Mouse (Mus musculus) forebrain, embryonic 10.5 days (tissue): ENCODE measurements around the gene Cacng1. TPM values are rescaled to one million over a fixed set of nuclear protein-coding genes. Genes with fewer than 3 reads are reported as not detected.
A peak's percentile ranks its signal among the peaks of the same experiment; 100 is the strongest.

Source experiments
- DNase-seq: peaks from one replicate; pipeline ENCODE4 v3.0.0-alpha.2; 2017; ENCODE audit warnings: low spot score; ENCODE audit errors: extremely low spot score
- H3K27ac ChIP-seq: fragments of 300-500 bp; sonication (generic); 2 replicates; pipeline ENCODE4 v1.5.1; 2016; ENCODE audit warnings: mild to moderate bottlenecking
- H3K27me3 ChIP-seq: fragments of 300-500 bp; sonication (generic); 2 replicates; pipeline ENCODE4 v1.6.1; 2016; ENCODE audit warnings: mild to moderate bottlenecking; ENCODE audit not compliant: poor library complexity, severe bottlenecking
- H3K36me3 ChIP-seq: fragments of 300-500 bp; sonication (generic); replicated peaks from 2 replicates; pipeline ENCODE4 v1.6.1; 2016; ENCODE audit warnings: mild to moderate bottlenecking, moderate library complexity
- H3K4me1 ChIP-seq: fragments of 300-500 bp; sonication (generic); 2 replicates; pipeline ENCODE4 v1.6.1; 2016
- H3K4me3 ChIP-seq: fragments of 300-500 bp; sonication (generic); 2 replicates; pipeline ENCODE4 v1.5.1; 2016; ENCODE audit warnings: mild to moderate bottlenecking, moderate library complexity
- H3K9me3 ChIP-seq: fragments of 300-500 bp; sonication (generic); 2 replicates; pipeline ENCODE4 v1.6.1; 2016; ENCODE audit warnings: mild to moderate bottlenecking, moderate library complexity
- WGBS: fragments of 180-500 bp; shearing (Covaris S2); methylation state at CpG from one replicate; pipeline ENCODE4 v1.1.7; 2016; 5-methylcytosine and 5-hydroxymethylcytosine counted together
- polyA plus RNA-seq: library from polyadenylated mRNA; unstranded; fragments of >200 nt; fragmentation: Nextera tagmentation; extraction: Ambion mirVana; gene quantifications from 2 replicates; pipeline ENCODE4 v1.2.1, GENCODE M21; 2016

Cacng1 gene
- polyA plus RNA-seq, result 0.16 TPM in 1 of 2 replicates, not detected in the other

DNA sequence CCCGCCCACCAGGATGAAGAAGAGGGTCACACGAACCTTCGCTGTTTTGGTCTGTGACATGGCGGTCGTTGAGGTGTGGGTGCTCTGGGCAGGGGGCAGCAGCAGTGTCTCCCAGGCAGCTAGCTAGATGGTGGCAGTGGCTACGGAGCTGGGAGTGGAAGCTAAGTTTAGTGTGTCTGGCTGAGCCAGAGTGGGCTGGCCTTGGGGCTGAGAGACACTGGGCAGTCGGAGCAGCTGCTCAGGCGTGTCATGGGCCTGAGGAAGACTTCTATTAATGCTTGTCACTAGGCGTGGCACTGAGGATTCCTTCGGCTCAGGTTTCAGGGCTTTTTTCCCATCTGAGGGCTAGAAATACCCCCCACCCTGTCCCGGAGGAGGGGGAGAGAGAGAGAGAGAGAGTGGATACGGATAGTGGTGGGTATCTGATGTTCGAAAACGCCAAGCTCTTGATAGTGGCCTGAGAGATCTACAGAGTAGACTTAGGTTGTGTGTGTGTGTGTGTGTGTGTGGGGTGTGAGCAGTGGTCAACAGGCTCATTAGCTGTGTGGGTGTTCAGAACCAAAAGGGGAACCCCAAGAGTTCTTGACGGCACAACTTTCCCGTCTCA lies at the start of gene Cacng1:
Gene Cacng1 (minus strand): TSS at position 191 of the 607 bp plus-strand sequence.
- WGBS, result 81% methylated on average over 16 of the region's 16 CpGs
- Histone ChIP-seq H3K4me3 (no peak within 1 kb of the TSS), H3K9me3 (no peaks in the 10 kb centered on the region; the same call in 1 of the 2 replicates), H3K27ac (no peak within 1 kb of the TSS), H3K27me3 (no peaks in the 10 kb centered on the region), H3K36me3 (no peaks in the 10 kb centered on the region), H3K4me1 (peaks cover 8% of the 10 kb centered on the region; the same call in 1 of the 2 replicates)
- no peak for DNase-seq

DNA sequence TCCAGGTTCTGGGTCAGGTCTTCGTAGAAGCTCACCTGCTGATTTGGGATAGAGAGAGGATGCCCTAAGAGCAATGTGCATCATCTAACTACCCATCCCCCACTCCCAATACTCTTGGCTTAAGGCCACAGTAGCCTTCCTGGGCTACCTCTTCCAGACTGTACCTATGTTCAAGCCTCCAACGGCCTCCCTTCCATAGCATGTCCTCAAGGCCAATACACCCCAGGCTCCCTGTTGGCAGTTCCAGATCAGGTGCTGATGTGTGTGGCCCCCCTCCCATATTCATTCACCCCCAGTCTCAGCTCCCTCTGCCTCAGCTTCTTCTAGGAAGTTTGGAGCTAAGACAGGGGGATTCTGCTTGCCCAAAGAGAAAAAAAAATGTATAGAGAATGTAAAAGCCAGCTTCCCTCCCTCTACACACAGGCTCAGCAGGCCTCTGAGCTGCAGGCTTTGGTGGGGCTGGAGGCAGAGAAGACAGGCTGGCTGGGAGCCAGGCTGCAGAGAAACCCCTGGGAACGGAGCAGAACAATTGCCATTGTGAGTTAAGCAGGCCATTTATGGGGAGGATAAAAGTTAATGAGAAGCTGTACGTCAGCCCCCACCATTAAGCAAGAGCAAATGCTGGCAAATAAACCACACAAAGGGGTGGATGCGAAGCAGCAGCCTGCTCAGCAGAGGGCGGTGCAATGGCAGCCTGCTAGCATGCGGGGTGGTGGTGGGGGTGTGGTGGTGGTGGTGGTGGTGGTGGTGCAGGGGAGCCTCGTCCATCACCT lies 46.6 kb upstream of the Cacng1 start:
- peak; percentile 50 for DNase-seq
- H3K36me3 ChIP-seq, result peaks cover 2% of the 10 kb centered on the region; the same call in 1 of the 2 replicates
- H3K27me3 ChIP-seq, result peaks cover 12% of the 10 kb centered on the region; the same call in 1 of the 2 replicates
- 20% methylated on average over 8 of the region's 8 CpGs for WGBS
- peak overlapping the region; percentile 79 for H3K27ac ChIP-seq
- H3K4me1 ChIP-seq, result peaks cover 71% of the 10 kb centered on the region
- H3K4me3 ChIP-seq, result peak overlapping the region; percentile 5; the same call in 1 of the 2 replicates
- H3K9me3 ChIP-seq, result no peaks in the 10 kb centered on the region

DNA sequence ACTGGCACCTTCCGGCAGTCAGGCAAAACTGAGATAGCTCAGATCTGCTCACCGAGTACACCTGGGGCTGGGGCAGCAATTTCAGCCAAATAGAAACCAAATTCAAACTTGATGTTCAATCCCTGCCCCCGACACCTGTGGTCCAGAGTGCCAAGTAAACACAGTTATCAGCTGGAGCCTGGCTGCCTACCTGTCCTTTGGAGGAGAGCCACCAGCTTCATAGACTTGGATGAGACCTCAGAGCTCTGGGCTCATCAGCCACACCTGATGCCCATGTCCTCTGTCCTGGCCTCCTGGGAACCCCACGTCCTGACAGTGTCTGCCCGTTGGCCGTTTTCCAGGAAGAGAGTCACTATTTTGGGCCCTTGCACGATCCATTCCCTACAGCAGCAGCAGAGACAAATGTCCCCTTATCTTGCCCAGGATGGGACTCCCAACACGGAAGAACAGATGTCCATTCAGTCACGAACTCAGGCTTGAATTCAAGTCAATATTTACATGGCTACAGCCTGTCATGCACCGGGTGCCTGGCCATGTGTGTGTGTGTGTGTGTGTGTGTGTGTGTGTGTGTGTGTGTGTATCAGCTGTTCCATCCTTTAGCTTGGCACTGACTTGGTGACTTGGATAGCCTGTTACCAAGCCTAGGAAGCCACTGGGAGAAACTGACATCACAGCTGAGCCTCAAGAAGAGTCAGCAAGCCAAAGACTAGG lies 45.6 kb upstream of the Cacng1 start:
- peak overlapping the region; percentile 79 for H3K27ac ChIP-seq

DNA sequence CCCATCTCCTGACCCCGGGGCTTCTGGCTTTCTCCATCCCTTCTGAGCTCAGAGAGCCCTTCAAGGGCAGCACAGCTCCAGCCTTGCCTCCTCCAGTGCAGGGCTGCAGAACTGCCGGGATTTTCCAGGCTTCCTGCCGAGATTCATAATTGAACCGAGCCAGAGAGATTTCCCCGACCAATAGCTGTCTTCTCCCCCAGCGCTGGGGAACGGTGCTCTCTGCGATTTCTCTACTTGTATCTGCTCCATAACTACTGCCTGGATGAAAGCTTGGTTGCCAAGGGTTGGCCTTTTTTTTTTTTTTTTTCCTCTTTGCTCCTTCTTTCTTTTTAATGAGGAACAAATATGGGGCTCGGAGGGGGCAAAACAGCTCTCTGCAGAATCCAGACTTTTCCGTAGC lies 43.7 kb upstream of the Cacng1 start:
- DNase-seq, result no peak
- Histone ChIP-seq H3K4me1 (peaks cover 53% of the 10 kb centered on the region), H3K4me3 (no peak overlapping the region), H3K27ac (peak overlapping the region; percentile 60), H3K27me3 (peaks cover 12% of the 10 kb centered on the region; the same call in 1 of the 2 replicates), H3K9me3 (no peaks in the 10 kb centered on the region), H3K36me3 (peaks cover 10% of the 10 kb centered on the region)
- WGBS, result 28% methylated on average over 10 of the region's 10 CpGs

More for the DNA sequence above, 45.6 kb upstream of the Cacng1 start:
- Histone ChIP-seq H3K4me3 (no peak overlapping the region), H3K27me3 (peaks cover 12% of the 10 kb centered on the region; the same call in 1 of the 2 replicates), H3K36me3 (peaks cover 10% of the 10 kb centered on the region), H3K4me1 (peaks cover 62% of the 10 kb centered on the region), H3K9me3 (no peaks in the 10 kb centered on the region)
- DNase-seq, result no peak
- 83% methylated on average over 10 of the region's 10 CpGs for WGBS

DNA sequence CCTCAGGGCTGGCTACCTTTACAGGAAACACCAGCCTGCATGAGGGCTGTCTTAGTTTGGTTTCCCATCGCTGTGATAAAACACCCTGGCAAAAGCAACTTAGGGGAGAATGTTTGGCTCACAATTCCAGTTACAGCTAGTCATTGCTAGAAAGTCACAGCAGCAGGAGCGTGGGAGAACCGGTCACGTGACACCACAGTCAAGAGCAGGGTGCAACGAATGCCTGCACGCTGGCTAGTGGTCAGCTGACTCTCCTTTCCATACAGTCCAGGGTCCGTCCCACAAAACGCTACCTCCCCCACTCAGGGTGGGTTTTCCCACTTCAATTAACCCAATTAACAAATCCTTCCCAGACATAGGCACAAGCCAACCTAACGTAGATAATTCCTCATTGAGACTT lies 43.2 kb upstream of the Cacng1 start:
- H3K27ac ChIP-seq, result peak overlapping the region; percentile 40
- no peaks in the 10 kb centered on the region for H3K9me3 ChIP-seq
- 62% methylated on average over 9 of the region's 9 CpGs for WGBS
- H3K36me3 ChIP-seq, result peaks cover 10% of the 10 kb centered on the region
- no peak overlapping the region for H3K4me3 ChIP-seq
- no peak for DNase-seq
- peaks cover 7% of the 10 kb centered on the region; the same call in 1 of the 2 replicates for H3K27me3 ChIP-seq
- H3K4me1 ChIP-seq, result peaks cover 49% of the 10 kb centered on the region

DNA sequence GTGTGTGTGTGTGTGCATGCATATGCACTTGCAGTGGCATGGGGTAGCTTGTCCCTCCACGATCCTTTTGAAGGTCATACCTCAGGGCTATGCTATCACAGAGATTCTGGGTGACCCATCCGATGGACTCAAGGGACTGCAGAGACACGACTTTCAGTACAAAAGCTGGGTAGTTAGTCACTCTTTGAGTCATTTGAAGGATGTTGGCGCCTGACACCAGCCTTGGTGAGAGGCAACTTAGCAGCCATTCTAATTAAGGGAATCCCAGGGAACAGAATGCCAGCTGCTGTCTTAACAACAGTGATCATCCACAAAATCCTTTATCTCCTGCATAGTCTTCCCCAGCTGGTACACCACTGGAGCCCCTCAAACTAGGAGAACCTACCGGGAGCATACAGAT lies 32.8 kb upstream of the Cacng1 start:
- Histone ChIP-seq H3K4me1 (0 out of 2 replicates have a peak, but pooled peaks cover 5% of the 10 kb centered on the region), H3K27me3 (no peaks in the 10 kb centered on the region), H3K27ac (no peak overlapping the region), H3K36me3 (peaks cover 11% of the 10 kb centered on the region), H3K9me3 (no peaks in the 10 kb centered on the region), H3K4me3 (no peak overlapping the region)
- no peak for DNase-seq
- 86% methylated on average over 5 of the region's 5 CpGs for whole genome bisulfite sequencing

DNA sequence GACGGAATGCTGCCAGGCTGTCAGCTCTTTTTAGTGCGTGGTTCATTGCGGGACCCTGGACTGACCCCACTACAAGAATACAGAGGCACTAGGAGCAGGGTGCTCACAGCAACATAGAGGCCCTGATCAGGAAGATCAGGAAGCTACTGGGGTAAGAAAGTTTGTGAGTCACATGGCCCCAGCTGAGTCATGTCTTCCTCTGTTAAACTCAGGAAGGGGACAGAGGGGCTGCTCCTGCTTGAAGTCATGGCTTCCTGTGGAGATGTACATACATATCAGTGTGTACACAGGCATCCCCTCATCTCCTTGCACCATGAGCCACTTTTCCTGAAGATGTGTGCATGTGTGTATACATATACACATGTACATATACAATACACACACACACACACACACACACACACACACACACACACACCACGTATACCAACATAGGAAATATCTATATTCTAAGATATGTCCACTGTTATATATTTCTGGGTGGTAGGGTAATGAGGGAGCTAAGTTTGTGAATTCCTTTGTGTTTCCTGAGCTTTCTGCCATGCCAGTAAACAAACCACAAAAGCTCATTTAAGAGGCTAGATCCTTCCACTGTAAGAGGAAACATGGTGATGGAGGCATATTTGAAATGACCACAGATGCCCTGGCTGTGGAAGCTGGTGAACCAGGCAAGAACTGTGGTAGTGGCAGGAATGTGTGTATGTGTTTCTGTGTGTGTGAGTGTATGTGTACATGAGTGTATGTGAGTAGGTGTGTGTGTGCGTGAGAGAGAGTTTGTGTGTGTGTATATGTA lies 32.1 kb upstream of the Cacng1 start:
- DNase-seq, result no peak
- no peak overlapping the region for H3K27ac ChIP-seq

DNA sequence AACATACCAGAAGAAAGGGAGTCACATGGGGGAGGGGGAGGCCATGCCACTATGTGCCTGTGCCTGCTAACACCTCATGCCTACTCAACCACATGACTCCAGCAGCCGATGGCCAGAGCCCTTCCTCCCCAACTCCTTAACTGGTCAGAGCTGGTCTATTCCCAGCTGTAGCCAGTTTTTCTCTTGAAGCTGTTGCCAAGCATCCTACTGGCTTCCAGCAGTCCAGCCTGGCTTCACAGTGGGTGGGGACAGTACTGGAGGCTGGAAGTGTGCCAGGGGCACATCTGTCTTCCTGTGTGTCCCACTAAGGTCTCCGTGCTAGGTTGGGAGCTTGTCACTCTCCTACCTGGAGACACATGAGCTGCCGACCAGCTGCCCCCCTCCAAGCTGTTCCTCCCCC lies 26.8 kb upstream of the Cacng1 start:
- H3K27me3 ChIP-seq, result no peaks in the 10 kb centered on the region
- no peak overlapping the region for H3K4me3 ChIP-seq
- peaks cover 28% of the 10 kb centered on the region for H3K4me1 ChIP-seq
- H3K27ac ChIP-seq, result no peak overlapping the region
- no peak for DNase-seq
- 83% methylated on average over 3 of the region's 3 CpGs for WGBS
- no peaks in the 10 kb centered on the region for H3K9me3 ChIP-seq
- H3K36me3 ChIP-seq, result peaks cover 34% of the 10 kb centered on the region

More for the DNA sequence above, 32.1 kb upstream of the Cacng1 start:
- Histone ChIP-seq H3K9me3 (no peaks in the 10 kb centered on the region), H3K4me1 (0 out of 2 replicates have a peak, but pooled peaks cover 5% of the 10 kb centered on the region), H3K36me3 (peaks cover 9% of the 10 kb centered on the region), H3K27me3 (no peaks in the 10 kb centered on the region), H3K4me3 (no peak overlapping the region)
- 91% methylated on average over 5 of the region's 5 CpGs for WGBS

DNA sequence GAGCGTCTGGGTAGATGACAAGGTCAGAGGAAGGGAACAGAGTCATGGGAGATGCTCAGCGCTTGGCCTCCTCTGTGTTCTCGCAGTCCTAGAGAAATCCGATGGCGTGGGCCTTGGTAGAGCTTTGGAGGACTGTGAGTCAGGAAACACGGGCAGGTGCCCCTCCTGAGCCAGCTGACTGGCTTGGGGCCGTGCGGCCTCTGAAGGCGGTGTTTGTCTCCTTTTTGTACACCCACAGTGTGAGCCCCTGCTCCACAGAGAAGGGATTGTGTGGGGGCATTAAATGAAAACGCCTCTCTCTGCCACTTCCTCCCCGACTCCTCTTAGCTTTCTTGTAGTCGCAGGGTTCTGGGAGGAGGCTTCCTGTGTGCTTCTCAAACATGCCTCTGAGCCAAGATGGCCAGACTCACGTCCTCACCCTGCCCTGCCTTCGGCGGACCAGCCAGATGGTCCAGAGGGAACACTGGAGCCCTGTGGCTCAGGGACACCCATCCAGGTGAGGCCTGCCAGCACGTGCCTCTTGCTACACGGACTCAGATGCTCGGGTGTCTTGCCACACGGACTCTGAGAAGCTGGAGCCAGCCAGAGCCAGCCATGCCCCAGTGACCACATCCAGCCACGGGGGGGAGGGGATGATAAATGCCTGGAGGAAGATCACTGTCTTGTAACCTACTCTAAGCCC lies 22.2 kb upstream of the Cacng1 start:
- Histone ChIP-seq H3K27ac (no peak overlapping the region), H3K4me1 (peaks cover 28% of the 10 kb centered on the region), H3K36me3 (peaks cover 74% of the 10 kb centered on the region), H3K4me3 (no peak overlapping the region), H3K27me3 (no peaks in the 10 kb centered on the region), H3K9me3 (no peaks in the 10 kb centered on the region)
- DNase-seq, result no peak
- WGBS, result 84% methylated on average over 20 of the region's 20 CpGs

DNA sequence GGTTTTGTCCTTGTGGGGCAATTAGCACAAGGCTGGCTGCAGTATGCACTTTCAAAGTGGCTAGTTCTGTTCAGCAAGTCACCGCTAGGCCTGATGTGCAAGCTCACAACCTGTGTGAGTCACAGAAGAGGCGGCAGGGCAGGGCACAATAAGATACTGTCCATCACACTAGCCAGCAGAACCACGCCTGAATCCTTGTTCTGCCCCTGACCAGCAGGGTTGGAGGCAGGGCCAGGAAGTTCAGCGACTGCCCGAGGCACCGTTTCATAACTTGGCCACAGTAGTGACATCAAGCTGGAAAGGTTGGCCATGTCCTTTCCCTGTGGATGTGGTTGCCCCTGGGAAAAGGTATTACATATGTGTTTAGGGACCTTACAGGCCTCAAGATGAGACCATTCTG lies 21.6 kb upstream of the Cacng1 start:
- H3K27me3 ChIP-seq, result no peaks in the 10 kb centered on the region
- WGBS, result 83% methylated on average over 6 of the region's 6 CpGs
- H3K9me3 ChIP-seq, result no peaks in the 10 kb centered on the region
- H3K4me3 ChIP-seq, result no peak overlapping the region
- no peak for DNase-seq
- no peak overlapping the region for H3K27ac ChIP-seq
- H3K36me3 ChIP-seq, result peaks cover 75% of the 10 kb centered on the region
- peaks cover 23% of the 10 kb centered on the region for H3K4me1 ChIP-seq

DNA sequence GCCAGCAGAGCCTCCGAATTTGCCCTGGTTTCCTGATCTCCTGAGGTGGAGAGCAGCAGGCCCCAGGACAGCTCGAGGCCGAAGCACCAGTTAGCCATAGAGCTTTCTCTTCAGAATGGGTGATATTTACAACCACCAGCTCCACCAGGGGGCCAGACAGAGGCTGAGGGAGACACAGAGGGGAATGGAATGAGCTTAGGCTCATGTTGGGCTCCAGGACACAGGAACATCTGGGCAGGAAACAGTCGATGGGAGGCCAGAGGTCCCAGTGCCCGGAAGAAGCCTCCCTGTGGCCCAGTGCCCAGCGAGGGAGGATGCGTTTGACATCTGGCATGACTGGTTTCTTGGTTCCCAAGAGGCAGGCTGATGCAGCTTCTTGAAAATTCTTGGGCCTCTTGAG lies 17.8 kb upstream of the Cacng1 start:
- Histone ChIP-seq H3K9me3 (no peaks in the 10 kb centered on the region), H3K27me3 (no peaks in the 10 kb centered on the region), H3K4me3 (no peak overlapping the region), H3K4me1 (no peaks in the 10 kb centered on the region), H3K36me3 (peaks cover 67% of the 10 kb centered on the region), H3K27ac (no peak overlapping the region)
- WGBS, result 95% methylated on average over 7 of the region's 7 CpGs
- no peak for DNase-seq
